Mouse (Mus musculus) embryonic facial prominence, embryonic 12.5 days (tissue): ENCODE measurements around the gene Eif2ak1. TPM values are rescaled to one million over a fixed set of nuclear protein-coding genes. Genes with fewer than 3 reads are reported as not detected.

Experiments
- ATAC-seq: fragments of 200-750 bp; cut with Nextera tagmentation; 2 replicates; pipeline ENCODE4 v1.8.0; 2017; ENCODE audit not compliant: insufficient number of reproducible peaks, insufficient read depth, low FRiP score, low TSS enrichment
- H3K27ac ChIP-seq: fragments of 300-500 bp; sonication (generic); 2 replicates; pipeline ENCODE4 v1.5.1; 2016; ENCODE audit warnings: mild to moderate bottlenecking
- H3K27me3 ChIP-seq: fragments of 300-500 bp; sonication (generic); 2 replicates; pipeline ENCODE4 v1.6.1; 2016; ENCODE audit warnings: mild to moderate bottlenecking, moderate library complexity
- H3K36me3 ChIP-seq: fragments of 300-500 bp; sonication (generic); 2 replicates; pipeline ENCODE4 v1.6.1; 2016; ENCODE audit warnings: mild to moderate bottlenecking
- H3K4me1 ChIP-seq: fragments of 300-500 bp; sonication (generic); 2 replicates; pipeline ENCODE4 v1.6.1; 2016
- H3K4me2 ChIP-seq: fragments of 300-500 bp; sonication (generic); replicated peaks from 2 replicates; pipeline ENCODE4 v1.6.1; 2016; ENCODE audit warnings: mild to moderate bottlenecking, moderate library complexity
- H3K4me3 ChIP-seq: fragments of 300-500 bp; sonication (generic); 2 replicates; pipeline ENCODE4 v1.5.1; 2016; ENCODE audit warnings: mild to moderate bottlenecking
- H3K9ac ChIP-seq: fragments of 300-500 bp; sonication (generic); 2 replicates; pipeline ENCODE4 v1.6.1; 2016; ENCODE audit warnings: mild to moderate bottlenecking, moderate library complexity
- H3K9me3 ChIP-seq: fragments of 300-500 bp; sonication (generic); 2 replicates; pipeline ENCODE4 v1.6.1; 2016; ENCODE audit warnings: mild to moderate bottlenecking, moderate library complexity
- WGBS: fragments of 180-500 bp; shearing (Covaris S2); methylation state at CpG from one replicate; pipeline ENCODE4 v1.1.7; 2016; 5-methylcytosine and 5-hydroxymethylcytosine counted together
- polyA plus RNA-seq: library from polyadenylated mRNA; unstranded; fragments of >200 nt; fragmentation: Nextera tagmentation; extraction: Ambion mirVana; gene quantifications from 2 replicates; pipeline ENCODE4 v1.2.1, GENCODE M21; 2016

Gene Eif2ak1
- polyA plus RNA-seq, 1 experiment from 2014 or later, result 47.7 TPM

GRCm38 (mm10) chr5:143818949-143819348, 1.4 kb downstream of the Eif2ak1 start:
- no peaks in the 10 kb centered on the region for H3K9me3 ChIP-seq
- no peak for ATAC-seq
- H3K36me3 ChIP-seq, result no peaks in the 10 kb centered on the region
- WGBS, result 85% methylated on average over 13 of the region's 13 CpGs
- peaks cover 9% of the 10 kb centered on the region for H3K4me1 ChIP-seq
- no peaks in the 10 kb centered on the region for H3K27me3 ChIP-seq
- H3K9ac ChIP-seq, result no peak overlapping the region
- H3K4me2 ChIP-seq, result peak overlapping the region; percentile 68
- H3K27ac ChIP-seq, result no peak overlapping the region
- H3K4me3 ChIP-seq, result no peak overlapping the region

GRCm38 (mm10) chr5:143819906-143820660, 2.5 kb downstream of the Eif2ak1 start:
- 90% methylated on average over 24 of the region's 24 CpGs for WGBS
- no peaks in the 10 kb centered on the region for H3K36me3 ChIP-seq
- ATAC-seq, result no peak
- H3K9ac ChIP-seq, result no peak overlapping the region
- H3K4me2 ChIP-seq, result no peak overlapping the region
- H3K4me1 ChIP-seq, result peaks cover 9% of the 10 kb centered on the region
- H3K27me3 ChIP-seq, result no peaks in the 10 kb centered on the region
- no peak overlapping the region for H3K4me3 ChIP-seq
- H3K27ac ChIP-seq, result no peak overlapping the region
- H3K9me3 ChIP-seq, result no peaks in the 10 kb centered on the region

- H3K4me2 ChIP-seq, result no peak overlapping the region
- H3K9ac ChIP-seq, result no peak overlapping the region
- H3K4me1 ChIP-seq, result peaks cover 9% of the 10 kb centered on the region
- H3K36me3 ChIP-seq, result no peaks in the 10 kb centered on the region
- no peak overlapping the region for H3K27ac ChIP-seq
- no peaks in the 10 kb centered on the region for H3K9me3 ChIP-seq
- no peaks in the 10 kb centered on the region for H3K27me3 ChIP-seq
- no peak for ATAC-seq
- 95% methylated on average over 5 of the region's 5 CpGs for WGBS
- H3K4me3 ChIP-seq, result no peak overlapping the region
These were observed 3.2 kb downstream of the Eif2ak1 start for GRCm38 (mm10) chr5:143820820-143821219.

GRCm38 (mm10) chr5:143871547-143872169, 54.1 kb downstream of the Eif2ak1 start:
- WGBS, result 83% methylated on average over 11 of the region's 11 CpGs
- peaks cover 38% of the 10 kb centered on the region for H3K36me3 ChIP-seq
- ATAC-seq, result no peak

GRCm38 (mm10) chr5:143874571-143874970, 57.0 kb downstream of the Eif2ak1 start:
- Histone ChIP-seq H3K4me1 (no peaks in the 10 kb centered on the region), H3K9ac (no peak overlapping the region), H3K27ac (no peak overlapping the region), H3K9me3 (no peaks in the 10 kb centered on the region), H3K4me2 (no peak overlapping the region), H3K27me3 (no peaks in the 10 kb centered on the region), H3K36me3 (peaks cover 61% of the 10 kb centered on the region), H3K4me3 (no peak overlapping the region)
- 63% methylated on average over 4 of the region's 4 CpGs for WGBS
- ATAC-seq, result no peak

More at GRCm38 (mm10) chr5:143871547-143872169, 54.1 kb downstream of the Eif2ak1 start:
- Histone ChIP-seq H3K4me2 (no peak overlapping the region), H3K27ac (no peak overlapping the region), H3K4me1 (no peaks in the 10 kb centered on the region), H3K27me3 (no peaks in the 10 kb centered on the region), H3K4me3 (no peak overlapping the region), H3K9me3 (no peaks in the 10 kb centered on the region), H3K9ac (no peak overlapping the region)

- no peak overlapping the region for H3K4me3 ChIP-seq
These were observed 67.7 kb downstream of the Eif2ak1 start for GRCm38 (mm10) chr5:143885274-143885673.

GRCm38 (mm10) chr5:143890741-143891140, 73.2 kb downstream of the Eif2ak1 start:
- Histone ChIP-seq H3K36me3 (peaks cover 53% of the 10 kb centered on the region), H3K9ac (no peak overlapping the region), H3K4me1 (no peaks in the 10 kb centered on the region), H3K4me3 (no peak overlapping the region), H3K9me3 (no peaks in the 10 kb centered on the region), H3K4me2 (no peak overlapping the region), H3K27ac (no peak overlapping the region), H3K27me3 (no peaks in the 10 kb centered on the region)
- 81% methylated on average over 6 of the region's 6 CpGs for WGBS
- ATAC-seq, result no peak

More at GRCm38 (mm10) chr5:143885274-143885673, 67.7 kb downstream of the Eif2ak1 start:
- no peak overlapping the region for H3K9ac ChIP-seq
- no peak for ATAC-seq
- H3K9me3 ChIP-seq, result no peaks in the 10 kb centered on the region
- WGBS, result 96% methylated on average over 3 of the region's 3 CpGs
- no peak overlapping the region for H3K27ac ChIP-seq
- no peaks in the 10 kb centered on the region for H3K4me1 ChIP-seq
- H3K27me3 ChIP-seq, result no peaks in the 10 kb centered on the region
- H3K4me2 ChIP-seq, result no peak overlapping the region
- H3K36me3 ChIP-seq, result peaks cover 83% of the 10 kb centered on the region

- no peak for ATAC-seq
- Histone ChIP-seq H3K27ac (no peak overlapping the region), H3K4me1 (no peaks in the 10 kb centered on the region)
These were observed 74.8 kb downstream of the Eif2ak1 start for GRCm38 (mm10) chr5:143892255-143892886.

GRCm38 (mm10) chr5:143893396-143893795, 75.8 kb downstream of the Eif2ak1 start:
- 77% methylated on average over 5 of the region's 5 CpGs for WGBS
- H3K9ac ChIP-seq, result no peak overlapping the region
- no peak overlapping the region for H3K4me3 ChIP-seq
- H3K27me3 ChIP-seq, result no peaks in the 10 kb centered on the region
- peaks cover 46% of the 10 kb centered on the region for H3K36me3 ChIP-seq
- no peaks in the 10 kb centered on the region for H3K4me1 ChIP-seq
- no peaks in the 10 kb centered on the region for H3K9me3 ChIP-seq
- H3K4me2 ChIP-seq, result no peak overlapping the region
- no peak for ATAC-seq
- no peak overlapping the region for H3K27ac ChIP-seq

More at GRCm38 (mm10) chr5:143892255-143892886, 74.8 kb downstream of the Eif2ak1 start:
- Histone ChIP-seq H3K9me3 (no peaks in the 10 kb centered on the region), H3K4me2 (no peak overlapping the region), H3K27me3 (no peaks in the 10 kb centered on the region), H3K4me3 (no peak overlapping the region), H3K9ac (no peak overlapping the region), H3K36me3 (peaks cover 44% of the 10 kb centered on the region)
- 73% methylated on average over 9 of the region's 9 CpGs for WGBS

- Histone ChIP-seq H3K9me3 (no peaks in the 10 kb centered on the region), H3K27ac (no peak within 1 kb of the TSS), H3K36me3 (peaks cover 59% of the 10 kb centered on the region), H3K9ac (no peak within 1 kb of the TSS), H3K4me3 (no peak within 1 kb of the TSS), H3K4me1 (no peaks in the 10 kb centered on the region), H3K27me3 (no peaks in the 10 kb centered on the region), H3K4me2 (no peak within 1 kb of the TSS)
- ATAC-seq, result no peak
- 84% methylated on average over 14 of the region's 14 CpGs for WGBS
These were observed 80.2 kb downstream of the Eif2ak1 start, which contains the start of gene Ankrd61 for GRCm38 (mm10) chr5:143897635-143898330. TSS of gene Ankrd61 (minus strand) at chr5:143897685.

- WGBS, result 90% methylated on average over 3 of the region's 3 CpGs
- H3K36me3 ChIP-seq, result peaks cover 81% of the 10 kb centered on the region
- ATAC-seq, result no peak
These were observed 84.5 kb downstream of the Eif2ak1 start for GRCm38 (mm10) chr5:143902111-143902510.

More at GRCm38 (mm10) chr5:143902111-143902510, 84.5 kb downstream of the Eif2ak1 start:
- H3K27me3 ChIP-seq, result no peaks in the 10 kb centered on the region
- no peak overlapping the region for H3K4me3 ChIP-seq
- H3K9ac ChIP-seq, result no peak overlapping the region
- no peaks in the 10 kb centered on the region for H3K9me3 ChIP-seq
- H3K27ac ChIP-seq, result no peak overlapping the region
- no peaks in the 10 kb centered on the region for H3K4me1 ChIP-seq
- no peak overlapping the region for H3K4me2 ChIP-seq
